Mouse (Mus musculus) neural tube, embryonic 11.5 days (tissue): ENCODE results near the gene Chn2. TPM values are rescaled to one million over a fixed set of nuclear protein-coding genes. Genes with fewer than 3 reads are reported as not detected.

Source experiments
- ATAC-seq: fragments of 200-750 bp; cut with Nextera tagmentation; 2 replicates; pipeline ENCODE4 v1.8.0; 2017; ENCODE audit warnings: moderate number of reproducible peaks, mild to moderate bottlenecking, moderate TSS enrichment, moderate library complexity; ENCODE audit not compliant: insufficient read depth, low FRiP score, low TSS enrichment
- DNase-seq: peaks from one replicate; pipeline ENCODE4 v3.0.0-alpha.2; 2015; ENCODE audit warnings: low spot score
- H3K27ac ChIP-seq: fragments of 300-500 bp; sonication (generic); 2 replicates; pipeline ENCODE4 v1.5.1; 2014; ENCODE audit warnings: low read depth, mild to moderate bottlenecking, low read length
- H3K27me3 ChIP-seq: fragments of 300-500 bp; sonication (generic); 2 replicates; pipeline ENCODE4 v1.6.1; 2014; ENCODE audit warnings: mild to moderate bottlenecking, low read length, mixed read lengths; ENCODE audit not compliant: control insufficient read depth, insufficient read depth
- H3K36me3 ChIP-seq: fragments of 300-500 bp; sonication (generic); 2 replicates; pipeline ENCODE4 v1.6.1; 2014; ENCODE audit warnings: mild to moderate bottlenecking, low read length, moderate library complexity, mixed read lengths; ENCODE audit not compliant: control insufficient read depth, insufficient read depth
- H3K4me1 ChIP-seq: fragments of 300-500 bp; sonication (generic); 2 replicates; pipeline ENCODE4 v1.6.1; 2014; ENCODE audit warnings: low read length, mixed read lengths; ENCODE audit not compliant: control insufficient read depth, insufficient read depth
- H3K4me2 ChIP-seq: fragments of 300-500 bp; sonication (generic); 2 replicates; pipeline ENCODE4 v1.6.1; 2014; ENCODE audit warnings: low read depth, mild to moderate bottlenecking, moderate library complexity
- H3K4me3 ChIP-seq: fragments of 300-500 bp; sonication (generic); 2 replicates; pipeline ENCODE4 v1.5.1; 2014; ENCODE audit warnings: low read depth, low read length
- H3K9ac ChIP-seq: fragments of 300-500 bp; sonication (generic); 2 replicates; pipeline ENCODE4 v1.6.1; 2014; ENCODE audit warnings: mild to moderate bottlenecking, low read length
- H3K9me3 ChIP-seq: fragments of 300-500 bp; sonication (generic); 2 replicates; pipeline ENCODE4 v1.6.1; 2016; ENCODE audit warnings: low read length; ENCODE audit not compliant: control insufficient read depth
- WGBS: fragments of 180-500 bp; shearing (Covaris S2); extraction: QIAGEN DNeasy Blood & Tissue Kit; methylation state at CpG from one replicate; pipeline ENCODE4 v1.1.7; 2014; 5-methylcytosine and 5-hydroxymethylcytosine counted together
- polyA plus RNA-seq: library from polyadenylated mRNA; unstranded; fragments of >200 nt; fragmentation: Nextera tagmentation; extraction: Ambion mirVana; gene quantifications from 2 replicates; pipeline ENCODE4 v1.2.1, GENCODE M21; 2014

Gene Chn2
- polyA plus RNA-seq, 1 experiment from 2014 or later = 24.2 TPM

DNA sequence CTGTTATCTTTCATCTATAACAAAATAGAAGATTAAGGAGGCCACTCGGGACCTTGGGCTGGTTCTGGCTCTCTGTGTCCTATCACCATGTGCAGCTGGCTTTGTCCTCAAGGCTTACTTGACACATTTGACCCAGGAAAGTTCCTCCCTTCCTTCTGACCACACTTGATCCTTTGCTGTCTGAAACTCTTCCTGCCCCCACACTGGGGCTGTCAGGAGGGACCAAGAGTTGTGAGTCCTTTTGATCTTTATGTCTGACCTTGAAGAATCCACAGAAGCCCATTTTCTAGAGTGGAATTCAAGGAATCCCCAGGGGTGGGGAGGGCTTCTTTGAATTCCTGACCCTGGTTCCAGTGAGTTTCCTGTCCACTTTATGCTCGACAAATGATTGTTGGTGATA lies 21.3 kb upstream of the Chn2 start:
- DNase-seq (no peak), ATAC-seq (no peak)
- WGBS = 56% methylated on average over 2 of the region's 2 CpGs
- Histone ChIP-seq H3K9me3 (no peaks in the 10 kb centered on the region), H3K4me3 (no peak overlapping the region), H3K4me1 (no peaks in the 10 kb centered on the region; the same call in 1 of the 2 replicates), H3K27me3 (no peaks in the 10 kb centered on the region), H3K27ac (no peak overlapping the region), H3K9ac (no peak overlapping the region), H3K36me3 (no peaks in the 10 kb centered on the region), H3K4me2 (no peak overlapping the region)

DNA sequence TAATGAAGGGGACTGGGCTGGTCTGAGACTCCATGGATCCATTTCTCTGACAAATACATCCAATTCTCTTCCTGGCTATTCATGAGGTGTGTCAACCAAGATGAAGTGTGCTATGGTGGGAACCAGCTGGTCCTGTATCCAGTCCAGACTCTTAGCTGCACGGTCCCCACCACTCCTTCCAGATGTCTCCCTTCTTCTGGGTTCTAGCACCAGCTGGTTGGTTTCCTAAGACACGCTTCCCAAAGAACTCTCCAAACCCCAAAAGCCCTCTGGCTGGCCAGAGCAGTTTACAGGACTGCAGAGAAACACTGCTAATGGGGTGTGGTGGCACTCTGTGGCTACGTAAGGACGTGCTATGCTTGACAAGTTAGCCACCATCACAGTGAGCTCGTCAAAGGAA lies 20.5 kb upstream of the Chn2 start:
- H3K36me3 ChIP-seq = no peaks in the 10 kb centered on the region
- ATAC-seq (no peak), DNase-seq (no peak)
- WGBS = 81% methylated on average over 5 of the region's 5 CpGs
- no peaks in the 10 kb centered on the region; the same call in 1 of the 2 replicates for H3K4me1 ChIP-seq
- no peaks in the 10 kb centered on the region for H3K9me3 ChIP-seq
- H3K27me3 ChIP-seq = no peaks in the 10 kb centered on the region
- H3K27ac ChIP-seq = no peak overlapping the region
- no peak overlapping the region for H3K9ac ChIP-seq
- H3K4me2 ChIP-seq = no peak overlapping the region
- H3K4me3 ChIP-seq = no peak overlapping the region

DNA sequence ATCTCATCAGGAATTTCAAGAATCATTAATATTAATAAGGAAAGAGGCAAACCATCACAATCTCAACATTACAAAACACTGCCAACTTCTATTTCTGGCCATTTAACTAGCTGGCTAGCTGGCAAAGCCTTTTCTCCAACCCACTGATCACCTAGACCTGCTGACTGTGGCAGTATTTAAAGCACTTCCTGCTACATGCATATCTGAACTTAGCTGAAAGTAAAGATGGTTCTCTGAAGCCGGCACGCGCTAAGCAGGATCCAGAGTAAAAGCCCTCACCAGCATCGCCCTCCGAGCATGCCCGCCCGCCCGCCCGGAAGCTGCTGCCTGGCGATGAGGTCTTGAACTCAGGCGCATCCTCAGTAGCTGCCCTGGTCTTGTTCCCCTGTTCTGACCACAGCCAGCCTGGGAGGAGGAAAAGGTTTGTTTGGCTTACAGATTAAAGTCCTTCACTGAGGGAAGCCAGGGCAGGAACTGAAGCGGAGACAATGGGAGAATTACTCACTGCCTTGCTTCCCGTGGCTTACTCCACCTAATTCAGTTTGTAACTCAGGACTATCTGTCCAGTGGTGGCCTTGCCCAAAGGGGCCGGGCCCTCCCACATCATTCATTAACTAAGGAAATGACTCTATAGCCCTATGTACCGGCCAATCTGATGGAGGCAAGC lies 18.1 kb upstream of the Chn2 start:
- Histone ChIP-seq H3K27me3 (no peaks in the 10 kb centered on the region), H3K4me2 (no peak overlapping the region), H3K4me1 (no peaks in the 10 kb centered on the region; the same call in 1 of the 2 replicates), H3K9me3 (no peaks in the 10 kb centered on the region), H3K9ac (no peak overlapping the region), H3K4me3 (no peak overlapping the region), H3K36me3 (no peaks in the 10 kb centered on the region), H3K27ac (no peak overlapping the region)
- no peak for ATAC-seq
- no peak for DNase-seq
- 62% methylated on average over 15 of the region's 15 CpGs for WGBS

DNA sequence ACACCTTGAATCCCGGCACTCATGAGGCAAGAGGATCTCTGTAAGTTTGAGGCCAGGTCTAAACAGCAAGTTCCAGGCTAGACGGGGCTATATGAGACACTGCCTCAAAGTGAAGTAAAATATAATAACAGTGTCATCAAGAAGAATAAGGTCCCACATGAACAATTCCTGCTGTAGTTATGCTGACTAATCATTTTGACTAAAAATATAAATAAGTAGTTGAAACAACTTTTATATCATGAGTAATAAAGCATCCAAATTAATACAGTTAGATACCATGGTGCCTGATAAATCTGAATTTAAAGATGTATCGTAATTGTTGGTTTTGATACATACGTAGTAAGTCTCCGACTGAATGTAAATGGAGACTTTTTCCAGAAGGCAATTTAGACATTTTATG lies 15.5 kb upstream of the Chn2 start:
- Histone ChIP-seq H3K27ac (no peak overlapping the region), H3K27me3 (no peaks in the 10 kb centered on the region), H3K9ac (no peak overlapping the region), H3K4me2 (no peak overlapping the region), H3K4me1 (no peaks in the 10 kb centered on the region), H3K36me3 (no peaks in the 10 kb centered on the region), H3K4me3 (no peak overlapping the region), H3K9me3 (no peaks in the 10 kb centered on the region)
- ATAC-seq (no peak), DNase-seq (no peak)
- WGBS = 95% methylated on average over 5 of the region's 5 CpGs

DNA sequence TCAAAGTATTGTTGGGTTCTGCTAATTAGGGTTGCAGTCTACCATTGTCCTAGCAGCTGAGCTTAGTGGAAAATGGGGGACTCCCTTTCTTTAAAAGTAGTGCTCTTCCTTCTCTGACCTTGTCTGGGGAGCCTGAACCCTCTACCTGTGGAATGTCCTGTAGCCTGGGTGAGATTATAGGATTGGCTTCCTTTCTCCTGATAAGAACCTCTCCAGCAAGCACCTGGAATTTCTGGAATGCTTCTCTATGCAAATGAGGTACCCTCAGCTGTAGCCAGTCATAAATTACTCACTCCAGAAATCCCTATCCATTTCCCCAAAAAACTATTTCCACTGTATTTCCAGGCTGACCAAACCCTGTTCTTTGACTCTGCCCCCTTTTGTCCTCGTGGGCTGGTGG lies 10.6 kb upstream of the Chn2 start:
- 61% methylated on average over 1 of the region's 1 CpGs for WGBS

DNA sequence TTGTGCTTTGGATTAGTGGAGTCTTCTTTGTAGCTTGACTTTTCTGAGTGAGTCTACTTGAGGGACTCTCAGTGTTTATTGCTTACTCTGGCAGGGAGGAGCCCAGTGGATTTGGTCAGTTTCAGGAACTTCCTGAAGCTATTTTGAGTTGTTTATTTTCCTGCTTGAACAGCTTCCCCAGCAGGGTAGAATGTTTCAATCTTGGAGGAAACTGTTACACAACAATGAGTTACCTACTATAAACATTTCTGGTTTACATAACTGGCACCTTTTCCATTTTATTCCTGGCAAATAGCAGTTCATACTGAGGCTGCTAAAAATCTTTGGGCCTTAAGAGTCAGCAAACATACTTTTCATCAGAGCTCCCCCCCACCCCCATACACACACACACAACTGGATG lies 9.0 kb upstream of the Chn2 start:
- H3K36me3 ChIP-seq = no peaks in the 10 kb centered on the region
- H3K27ac ChIP-seq = no peak overlapping the region
- H3K9me3 ChIP-seq = no peaks in the 10 kb centered on the region
- H3K27me3 ChIP-seq = no peaks in the 10 kb centered on the region
- no peak overlapping the region for H3K4me3 ChIP-seq
- no peak overlapping the region for H3K4me2 ChIP-seq
- H3K9ac ChIP-seq = no peak overlapping the region
- ATAC-seq = no peak
- H3K4me1 ChIP-seq = no peaks in the 10 kb centered on the region
- no peak for DNase-seq

More for the DNA sequence above, 10.6 kb upstream of the Chn2 start:
- H3K27ac ChIP-seq = no peak overlapping the region
- no peaks in the 10 kb centered on the region for H3K36me3 ChIP-seq
- no peak for ATAC-seq
- no peaks in the 10 kb centered on the region for H3K27me3 ChIP-seq
- H3K4me2 ChIP-seq = no peak overlapping the region
- H3K9ac ChIP-seq = no peak overlapping the region
- H3K4me3 ChIP-seq = no peak overlapping the region
- no peaks in the 10 kb centered on the region for H3K9me3 ChIP-seq
- no peak for DNase-seq
- no peaks in the 10 kb centered on the region for H3K4me1 ChIP-seq

DNA sequence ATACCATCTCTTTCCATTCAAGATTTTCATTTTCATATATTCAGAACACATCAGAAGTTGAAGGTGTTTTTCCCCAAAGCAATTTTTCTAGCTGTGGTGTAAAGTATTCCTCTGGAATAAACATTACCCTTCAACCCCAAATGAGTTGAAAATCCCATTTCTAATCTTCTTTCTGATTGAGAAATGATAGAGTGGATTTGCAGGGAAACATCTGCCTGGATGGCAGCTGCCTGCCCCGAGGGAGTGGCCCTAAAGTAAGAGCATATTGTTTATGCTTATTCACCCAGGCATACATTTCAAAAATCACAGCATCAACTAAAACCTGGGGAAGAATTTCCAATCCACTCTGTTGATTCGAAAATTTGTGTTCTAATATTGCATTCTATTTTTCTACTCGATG lies 8.6 kb upstream of the Chn2 start:
- H3K9ac ChIP-seq = no peak overlapping the region
- H3K4me3 ChIP-seq = no peak overlapping the region
- no peak overlapping the region for H3K4me2 ChIP-seq
- no peaks in the 10 kb centered on the region for H3K9me3 ChIP-seq
- no peaks in the 10 kb centered on the region for H3K27me3 ChIP-seq
- no peak for ATAC-seq
- H3K4me1 ChIP-seq = no peaks in the 10 kb centered on the region
- no peak overlapping the region for H3K27ac ChIP-seq
- 83% methylated on average over 3 of the region's 3 CpGs for WGBS
- DNase-seq = no peak
- no peaks in the 10 kb centered on the region for H3K36me3 ChIP-seq

DNA sequence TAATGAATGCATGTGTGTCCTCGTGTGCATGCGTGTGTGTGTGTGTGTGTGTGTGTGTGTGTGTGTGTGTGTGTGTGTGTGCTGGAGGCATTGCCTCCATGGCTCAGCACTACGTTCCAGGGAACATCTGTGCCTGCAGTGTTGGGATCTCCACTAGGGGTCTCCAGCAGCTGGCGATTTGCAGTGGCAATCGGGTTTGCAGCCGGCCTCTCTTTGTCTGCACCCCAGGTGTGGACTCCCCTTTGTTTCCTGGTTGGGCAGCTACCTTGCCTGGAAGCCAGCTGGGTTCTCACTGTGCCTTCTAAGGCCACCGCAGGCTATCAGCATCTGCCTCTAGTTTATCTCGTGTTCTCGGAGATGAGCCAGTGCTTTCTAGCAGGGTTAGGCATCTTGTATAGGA lies 4.9 kb upstream of the Chn2 start:
- Histone ChIP-seq H3K27ac (no peak overlapping the region), H3K27me3 (peaks cover 5% of the 10 kb centered on the region; the same call in 1 of the 2 replicates), H3K9me3 (no peaks in the 10 kb centered on the region), H3K4me3 (no peak overlapping the region), H3K9ac (peak overlapping the region; percentile 49; the same call in 1 of the 2 replicates), H3K4me2 (peak overlapping the region; percentile 27; the same call in 1 of the 2 replicates), H3K36me3 (no peaks in the 10 kb centered on the region), H3K4me1 (no peaks in the 10 kb centered on the region; the same call in 1 of the 2 replicates)
- ATAC-seq = peak; percentile 60
- peak; percentile 86 for DNase-seq
- WGBS = 1% methylated on average over 9 of the region's 9 CpGs

DNA sequence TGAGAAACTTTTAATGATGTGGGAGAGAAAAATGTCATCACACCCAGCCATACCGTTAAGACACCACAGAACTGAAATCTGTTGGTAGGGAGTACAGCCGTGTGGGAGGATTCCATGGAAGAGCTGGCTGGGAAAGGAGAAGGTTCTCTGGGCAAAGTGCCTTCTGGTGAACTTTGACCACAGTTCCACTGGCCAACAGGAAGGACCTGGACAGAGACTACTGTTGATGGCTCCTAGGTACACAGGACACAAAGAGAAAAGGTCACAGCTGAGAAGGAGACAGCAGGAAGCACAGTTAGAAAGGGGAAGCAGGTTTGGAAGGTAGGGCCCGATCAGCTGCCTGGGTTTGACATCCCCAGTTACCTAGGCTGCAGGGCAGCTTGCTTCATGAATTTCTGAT lies 3.8 kb upstream of the Chn2 start:
- Histone ChIP-seq H3K4me1 (no peaks in the 10 kb centered on the region; the same call in 1 of the 2 replicates), H3K9ac (no peak overlapping the region), H3K36me3 (no peaks in the 10 kb centered on the region), H3K4me2 (no peak overlapping the region), H3K27me3 (peaks cover 6% of the 10 kb centered on the region), H3K27ac (no peak overlapping the region), H3K4me3 (no peak overlapping the region), H3K9me3 (no peaks in the 10 kb centered on the region)
- 82% methylated on average over 3 of the region's 3 CpGs for WGBS
- no peak for ATAC-seq
- no peak for DNase-seq
